Mouse (Mus musculus) right cerebral cortex, adult 2 months (tissue): Measurements from ENCODE around the gene Ctcfl.
"Not testable (repeated sequence)": the region's sequence is repeated elsewhere in the genome, so short reads cannot be mapped to it uniquely, and the experiment has no call there.

Experiments
- DNase-seq, 2 experiments: peaks; one replicate each; pipeline ENCODE4 v3.0.0; 2021 to 2022; ENCODE audit warnings: low spot score in 2 of 2

Ctcfl gene

GRCm38 (mm10) chr2:173143611-173144010 is 24.3 kb upstream of the Ctcfl start:
- peak; percentile 16 to 21 for DNase-seq

DNA sequence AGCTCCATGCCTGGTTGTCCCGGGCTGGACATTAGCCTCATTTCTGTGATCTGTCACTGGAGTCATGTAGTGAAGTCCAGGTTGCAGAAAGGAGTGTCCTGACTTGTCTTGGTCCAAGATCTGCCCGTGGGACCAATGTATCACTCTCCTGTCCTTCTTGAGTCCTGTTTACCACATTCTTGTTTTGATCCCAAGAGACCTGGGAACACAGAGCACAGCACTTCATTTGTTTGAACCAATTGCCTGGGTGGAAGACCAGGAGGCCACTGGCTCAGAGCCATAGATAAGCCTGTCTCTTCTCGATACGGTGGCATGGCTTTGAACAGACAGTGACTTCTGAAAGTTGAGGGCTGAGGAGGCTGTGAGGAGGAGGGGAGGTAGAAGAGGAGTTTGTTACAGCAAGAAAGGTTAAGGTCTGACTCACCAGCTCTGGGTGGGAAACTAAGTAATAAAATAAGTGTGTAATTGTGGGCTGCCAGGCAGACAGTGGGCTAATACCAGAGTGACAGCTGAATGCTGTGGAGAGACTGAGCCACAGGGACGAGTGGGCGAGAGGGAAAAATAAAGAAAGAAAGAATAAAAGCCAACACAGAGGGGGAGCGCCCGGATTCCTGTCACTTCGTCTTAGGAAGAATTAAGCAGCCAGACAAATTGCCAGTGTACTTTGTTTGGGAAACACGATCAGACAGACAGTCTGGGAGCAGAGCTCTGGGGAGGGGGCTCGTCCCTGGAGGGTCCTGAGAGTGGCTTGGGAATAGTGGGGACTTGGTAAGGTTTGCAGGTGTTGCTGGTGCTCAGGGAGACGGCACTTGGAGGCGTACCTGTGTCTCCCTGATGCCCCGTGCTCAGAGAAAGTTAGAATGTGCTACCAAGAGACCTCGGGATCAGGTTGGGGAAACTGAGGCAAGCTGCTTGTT is 19.3 kb upstream of the Ctcfl start:
- DNase-seq: peak; percentile 23 to 57

DNA sequence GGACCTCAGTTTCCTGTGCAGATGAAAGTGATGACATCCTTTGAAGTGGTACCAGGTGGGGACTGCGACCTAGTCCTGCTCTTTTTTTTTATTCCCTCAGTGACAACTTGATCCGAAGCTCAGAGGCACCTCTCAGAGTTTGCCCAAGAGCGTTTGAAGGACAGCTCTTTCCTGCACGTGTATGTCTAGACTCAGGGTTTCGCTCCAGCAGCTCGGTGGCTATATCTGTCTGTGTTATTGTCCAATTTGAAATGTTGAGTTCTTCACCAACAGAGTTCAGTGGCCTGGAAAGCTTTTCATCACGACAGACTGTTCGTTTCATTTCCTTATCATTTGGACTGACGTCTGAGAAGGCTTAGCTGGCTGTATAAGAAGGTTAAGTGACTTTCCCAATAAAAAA is 15.4 kb upstream of the Ctcfl start:
- no peak for DNase-seq

- DNase-seq: no peak
Observed at GRCm38 (mm10) chr2:173132794-173133300, 13.5 kb upstream of the Ctcfl start.

GRCm38 (mm10) chr2:173132262-173132661 is 12.9 kb upstream of the Ctcfl start:
- DNase-seq: no peak

DNA sequence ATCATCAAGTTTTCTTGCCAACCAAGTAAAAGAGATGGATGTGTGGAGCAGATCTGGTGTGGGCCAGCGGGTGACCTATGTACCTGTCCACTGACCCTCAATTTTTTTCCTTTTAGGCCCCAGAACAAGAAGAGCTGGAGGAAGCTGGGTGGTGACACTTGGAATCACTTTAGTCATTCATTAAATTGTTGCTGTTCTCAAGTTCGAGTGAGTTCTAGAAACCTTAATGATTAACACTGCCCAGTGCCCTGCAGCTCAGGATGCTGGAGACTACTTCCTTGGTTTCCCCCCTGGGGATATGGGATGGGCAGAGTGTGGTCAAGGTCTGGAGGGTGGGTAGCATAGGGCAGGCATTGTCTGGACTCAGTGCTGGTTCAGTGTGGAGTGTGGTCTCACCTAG is 9.8 kb upstream of the Ctcfl start:
- no peak for DNase-seq

- DNase-seq: no peak
Observed at GRCm38 (mm10) chr2:173126386-173126785, 7.1 kb upstream of the Ctcfl start.

DNA sequence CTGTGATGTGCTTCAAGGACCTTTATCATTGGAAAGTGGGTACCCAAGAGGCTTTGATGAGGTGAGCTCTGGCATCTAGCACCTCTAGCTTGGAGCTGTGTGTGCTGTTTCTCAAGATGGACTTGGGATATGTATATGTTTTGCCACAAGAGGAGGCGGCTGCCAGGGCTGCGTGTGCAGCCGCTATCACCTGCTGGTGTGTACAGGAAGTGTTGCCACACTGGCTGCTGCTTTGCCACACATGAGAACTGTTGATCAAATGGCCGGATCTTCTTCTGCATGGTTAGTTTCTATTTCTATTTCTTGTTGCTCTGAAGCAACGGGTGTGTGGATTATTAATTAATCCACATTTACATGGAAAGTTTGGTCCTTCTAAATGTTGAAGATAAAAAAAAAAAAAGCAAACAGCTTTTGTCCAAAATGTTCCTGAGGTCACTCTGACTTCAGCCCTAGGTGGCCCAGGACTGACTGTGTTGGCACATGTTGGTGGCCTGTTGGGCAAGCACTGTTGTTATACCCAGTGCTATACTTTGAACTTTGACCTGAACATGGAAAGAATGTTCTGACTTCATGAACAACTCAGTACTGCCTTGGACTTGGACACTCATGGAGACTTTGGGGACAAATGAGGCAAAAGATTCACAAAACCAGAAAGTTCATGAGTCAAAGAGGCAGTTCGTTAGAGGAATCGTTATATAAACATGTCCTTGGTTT is 4.9 kb upstream of the Ctcfl start:
- DNase-seq: no peak

DNA sequence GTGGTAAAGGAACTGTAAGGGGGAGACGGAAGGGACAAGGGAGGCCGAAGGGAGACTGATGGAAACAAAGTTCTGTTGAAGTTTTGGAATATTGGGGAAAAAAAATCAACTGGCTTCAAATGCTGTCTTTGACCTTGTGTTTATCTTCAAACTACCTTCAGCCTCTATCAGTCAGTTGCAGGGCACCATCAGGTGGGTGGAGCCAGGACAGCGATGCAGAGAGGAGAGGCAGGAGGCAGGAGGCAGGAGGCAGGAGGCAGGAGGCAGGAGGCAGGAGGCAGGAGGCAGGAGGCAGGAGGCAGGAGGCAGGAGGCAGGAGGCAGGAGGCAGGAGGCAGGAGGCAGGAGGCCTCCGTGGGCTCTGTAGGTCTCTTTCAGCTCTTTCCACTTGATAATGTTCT is 792 bp upstream of the Ctcfl start:
- DNase-seq: not testable (repeated sequence)

DNA sequence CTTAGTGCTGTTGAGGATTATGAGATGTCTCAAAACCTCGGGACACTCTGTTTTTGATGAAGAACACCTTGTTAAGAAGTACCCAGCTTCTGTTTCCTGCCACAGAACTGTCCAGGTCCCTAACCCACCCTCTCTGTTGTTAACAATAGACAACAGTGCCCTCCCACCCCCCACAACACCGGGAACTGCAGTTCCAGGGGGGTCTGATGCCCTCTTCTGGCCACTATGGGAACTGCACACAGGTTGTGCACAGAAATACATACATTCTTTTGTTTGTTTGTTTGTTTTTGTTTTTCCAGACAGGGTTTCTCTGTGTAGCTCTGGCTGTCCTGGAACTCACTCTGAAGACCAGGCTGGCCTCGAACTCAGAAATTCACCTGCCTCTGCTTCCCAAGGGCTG is 5.5 kb downstream of the Ctcfl start:
- not testable (repeated sequence) for DNase-seq

- DNase-seq: no peak
Observed at GRCm38 (mm10) chr2:173110571-173110970, 8.8 kb downstream of the Ctcfl start.

GRCm38 (mm10) chr2:173109510-173109909 is 9.8 kb downstream of the Ctcfl start:
- no peak for DNase-seq

DNA sequence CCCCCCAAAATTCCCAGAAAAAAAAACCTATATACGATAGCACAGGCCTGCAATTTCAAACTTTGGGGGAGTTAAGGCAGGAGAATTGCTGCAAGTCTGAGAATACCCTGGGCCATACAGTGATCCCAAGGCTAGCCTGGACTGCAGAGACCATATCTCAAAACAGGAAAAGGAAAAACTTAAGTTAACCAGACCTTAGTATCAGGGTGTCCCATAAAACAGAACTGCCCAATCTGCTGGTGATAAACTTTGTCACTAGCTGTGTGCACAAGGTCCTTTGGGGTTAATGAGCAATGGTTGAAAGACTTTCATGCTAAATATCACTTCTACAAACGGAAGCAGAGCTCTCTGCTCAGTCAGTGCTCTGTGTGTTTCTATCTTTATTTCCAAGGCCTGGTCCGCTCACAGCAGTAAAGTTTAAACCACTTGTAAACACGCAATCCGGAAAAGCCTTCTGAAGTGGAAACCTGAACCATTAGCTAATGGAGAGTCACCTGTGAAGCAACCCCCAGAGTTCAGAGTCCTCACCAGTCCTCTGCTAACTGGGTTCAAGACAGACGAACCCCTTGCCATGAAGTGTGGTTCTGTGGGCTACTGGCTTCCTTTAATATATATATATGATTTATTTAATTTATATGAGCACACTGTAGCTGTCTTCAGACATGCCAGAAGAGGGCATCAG is 10.7 kb downstream of the Ctcfl start:
- no peak for DNase-seq

- DNase-seq: peak; percentile 76 to 81
Observed at GRCm38 (mm10) chr2:173106889-173107785, 12.2 kb downstream of the Ctcfl start.

GRCm38 (mm10) chr2:173106409-173106808 is 12.9 kb downstream of the Ctcfl start:
- DNase-seq: no peak

DNA sequence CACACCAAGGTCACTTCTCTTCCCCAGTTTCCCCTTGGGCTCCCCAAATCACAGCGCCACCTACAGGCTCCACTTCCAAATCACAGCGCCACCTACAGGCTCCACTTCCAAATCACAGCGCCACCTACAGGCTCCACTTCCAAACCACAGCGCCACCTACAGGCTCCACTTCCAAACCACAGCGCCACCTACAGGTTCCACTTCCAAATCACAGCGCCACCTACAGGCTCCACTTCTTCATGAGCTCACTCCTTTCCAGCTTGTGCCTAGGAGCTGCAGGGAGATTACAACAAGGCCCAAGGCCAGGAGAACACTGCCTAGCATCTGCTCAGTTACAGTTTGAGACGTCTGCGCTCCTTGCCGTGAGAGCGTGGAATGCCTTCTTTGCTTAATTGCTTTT is 22.0 kb downstream of the Ctcfl start:
- DNase-seq: not testable (repeated sequence)

DNA sequence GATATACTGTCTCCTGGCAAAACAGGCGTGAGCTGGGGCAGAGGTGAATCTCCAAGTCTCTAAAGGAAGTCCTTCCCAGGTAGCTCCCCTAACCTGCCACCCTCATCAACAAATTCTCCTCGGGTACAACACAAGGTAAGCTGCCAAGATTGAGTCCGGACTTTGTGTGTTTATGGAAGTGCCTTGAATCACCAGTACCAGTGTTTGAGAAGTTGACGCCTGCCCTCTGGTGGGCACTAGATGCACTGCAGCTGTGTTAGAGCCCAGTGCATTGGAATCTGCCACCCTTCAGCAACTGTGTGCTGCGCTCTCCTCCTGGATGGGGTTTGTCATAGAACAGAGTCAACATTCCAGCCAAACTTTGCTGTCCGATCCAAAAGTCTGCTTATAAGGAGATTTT is 29.9 kb downstream of the Ctcfl start:
- DNase-seq: peak; percentile 90 to 94

DNA sequence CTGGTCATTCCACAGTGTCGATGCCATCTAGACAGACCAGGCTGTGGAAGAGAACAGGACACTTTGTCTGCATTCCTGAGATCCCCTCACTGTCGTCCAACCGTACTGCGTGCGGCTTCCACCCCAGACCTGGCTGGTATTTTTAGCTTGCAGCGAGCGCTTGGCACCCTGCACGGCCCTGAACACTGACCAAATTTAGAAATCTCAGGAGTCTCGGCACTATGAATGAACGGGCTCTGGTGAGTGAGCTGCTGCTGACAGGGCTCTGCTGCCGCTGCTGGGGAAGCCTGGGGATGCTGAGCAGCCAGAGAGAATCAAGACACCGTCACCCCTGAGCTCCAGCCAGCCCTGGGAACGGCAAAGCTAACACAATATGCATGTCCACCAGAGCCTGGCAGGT is 31.9 kb downstream of the Ctcfl start:
- DNase-seq: no peak

GRCm38 (mm10) chr2:173085763-173086162 is 33.6 kb downstream of the Ctcfl start:
- no peak for DNase-seq

DNA sequence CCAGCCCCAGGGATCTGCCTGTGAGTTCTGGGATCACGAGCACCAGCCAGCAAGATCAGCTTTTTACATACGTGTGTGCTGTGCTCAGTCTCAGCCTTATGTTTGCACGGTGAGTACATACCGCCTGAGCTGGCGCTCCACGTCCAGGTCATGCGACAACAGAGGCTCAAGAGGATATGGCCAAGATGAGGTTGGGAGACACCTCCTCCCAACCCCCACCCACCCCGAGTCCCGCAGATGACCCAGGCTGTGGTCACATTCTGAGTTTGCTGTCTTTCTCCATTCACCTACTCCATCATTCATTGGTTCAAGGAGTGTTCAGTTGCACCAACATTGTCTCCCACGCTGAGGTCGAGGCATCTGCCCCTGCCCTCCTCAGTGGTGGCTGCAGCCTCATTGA is 34.5 kb downstream of the Ctcfl start:
- no peak for DNase-seq
